Mouse (Mus musculus): ENCODE data around the gene Cdhr5. TPM values are rescaled to one million over a fixed set of nuclear protein-coding genes. Genes with fewer than 3 reads are reported as not detected.
"Not testable (repeated sequence)": the region's sequence is repeated elsewhere in the genome, so short reads cannot be mapped to it uniquely, and the experiment has no call there.

Cdhr5 gene
- polyA plus RNA-seq, 1 experiment from 2014 or later, result not detected

- H3K4me1 ChIP-seq (ENCODE audit: control insufficient read depth, insufficient read depth, low read length), result peaks cover 4% of the 10 kb centered on the region; the same call in 1 of the 2 replicates
- no peak within 1 kb of the TSS for H3K27ac ChIP-seq (ENCODE audit: low read depth, low read length)
- H3K9me3 ChIP-seq (replicated peaks; ENCODE audit: control insufficient read depth, low read length), result no peaks in the 10 kb centered on the region
- peak within 1 kb of the TSS; percentile 50 for H3K9ac ChIP-seq (ENCODE audit: low read length)
- H3K4me3 ChIP-seq (ENCODE audit: low read depth, low read length), result peak within 1 kb of the TSS; percentile 25
- peak within 1 kb of the TSS; percentile 51 for H3K4me2 ChIP-seq (ENCODE audit: low read length)
- H3K36me3 ChIP-seq (ENCODE audit: control insufficient read depth, insufficient read depth, low read length), result peaks cover 36% of the 10 kb centered on the region
- ATAC-seq, result peak; percentile 33; the same call in 1 of the 2 replicates
- WGBS, result 13% methylated on average over 25 of the region's 25 CpGs
- no peaks in the 10 kb centered on the region for H3K27me3 ChIP-seq (replicated peaks; ENCODE audit: control insufficient read depth, insufficient read depth, low read length)
- no peak for DNase-seq (ENCODE audit: low spot score)
Measured at GRCm38 (mm10) chr7:141265739-141266561, 10.6 kb downstream of the Cdhr5 start, which contains the start of gene Irf7. Gene Irf7, minus strand, starts transcription at chr7:141266481.

DNA sequence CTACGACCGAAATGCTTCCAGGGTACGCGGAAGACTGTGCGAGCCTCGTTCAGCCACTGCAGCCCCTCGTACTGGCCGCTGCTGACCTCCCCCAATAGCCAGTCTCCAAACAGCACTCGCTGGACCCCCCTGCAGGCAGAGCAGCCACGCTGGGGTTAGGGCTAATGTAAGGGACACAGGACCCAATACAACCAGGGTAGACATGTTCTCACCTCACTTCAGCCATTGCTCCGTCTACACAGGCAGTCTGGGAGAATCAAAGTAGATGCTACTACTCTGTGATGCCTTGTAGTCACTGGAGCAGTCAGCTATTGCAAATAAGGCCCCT is 11.2 kb downstream of the Cdhr5 start:
- H3K4me3 ChIP-seq (ENCODE audit: low read depth, low read length), result no peak overlapping the region

GRCm38 (mm10) chr7:141264761-141265410 is 11.7 kb downstream of the Cdhr5 start:
- peaks cover 47% of the 10 kb centered on the region for H3K36me3 ChIP-seq (ENCODE audit: control insufficient read depth, insufficient read depth, low read length)
- peaks cover 4% of the 10 kb centered on the region; the same call in 1 of the 2 replicates for H3K4me1 ChIP-seq (ENCODE audit: control insufficient read depth, insufficient read depth, low read length)
- peak; percentile 33 for DNase-seq (ENCODE audit: low spot score)
- no peak overlapping the region for H3K4me3 ChIP-seq (ENCODE audit: low read depth, low read length)
- no peaks in the 10 kb centered on the region for H3K27me3 ChIP-seq (replicated peaks; ENCODE audit: control insufficient read depth, insufficient read depth, low read length)
- no peak overlapping the region for H3K9ac ChIP-seq (ENCODE audit: low read length)
- 38% methylated on average over 12 of the region's 12 CpGs for WGBS
- H3K27ac ChIP-seq (ENCODE audit: low read depth, low read length), result no peak overlapping the region
- peak; percentile 40 for ATAC-seq
- H3K4me2 ChIP-seq (ENCODE audit: low read length), result no peak overlapping the region
- no peaks in the 10 kb centered on the region for H3K9me3 ChIP-seq (replicated peaks; ENCODE audit: control insufficient read depth, low read length)

More for the DNA sequence above, 11.2 kb downstream of the Cdhr5 start:
- H3K27me3 ChIP-seq (replicated peaks; ENCODE audit: control insufficient read depth, insufficient read depth, low read length), result no peaks in the 10 kb centered on the region
- H3K4me2 ChIP-seq (ENCODE audit: low read length), result no peak overlapping the region
- no peak overlapping the region for H3K27ac ChIP-seq (ENCODE audit: low read depth, low read length)
- WGBS, result 39% methylated on average over 11 of the region's 11 CpGs
- no peak for DNase-seq (ENCODE audit: low spot score)
- peaks cover 42% of the 10 kb centered on the region for H3K36me3 ChIP-seq (ENCODE audit: control insufficient read depth, insufficient read depth, low read length)
- H3K9ac ChIP-seq (ENCODE audit: low read length), result no peak overlapping the region
- no peaks in the 10 kb centered on the region for H3K9me3 ChIP-seq (replicated peaks; ENCODE audit: control insufficient read depth, low read length)
- ATAC-seq, result no peak
- peaks cover 4% of the 10 kb centered on the region; the same call in 1 of the 2 replicates for H3K4me1 ChIP-seq (ENCODE audit: control insufficient read depth, insufficient read depth, low read length)

DNA sequence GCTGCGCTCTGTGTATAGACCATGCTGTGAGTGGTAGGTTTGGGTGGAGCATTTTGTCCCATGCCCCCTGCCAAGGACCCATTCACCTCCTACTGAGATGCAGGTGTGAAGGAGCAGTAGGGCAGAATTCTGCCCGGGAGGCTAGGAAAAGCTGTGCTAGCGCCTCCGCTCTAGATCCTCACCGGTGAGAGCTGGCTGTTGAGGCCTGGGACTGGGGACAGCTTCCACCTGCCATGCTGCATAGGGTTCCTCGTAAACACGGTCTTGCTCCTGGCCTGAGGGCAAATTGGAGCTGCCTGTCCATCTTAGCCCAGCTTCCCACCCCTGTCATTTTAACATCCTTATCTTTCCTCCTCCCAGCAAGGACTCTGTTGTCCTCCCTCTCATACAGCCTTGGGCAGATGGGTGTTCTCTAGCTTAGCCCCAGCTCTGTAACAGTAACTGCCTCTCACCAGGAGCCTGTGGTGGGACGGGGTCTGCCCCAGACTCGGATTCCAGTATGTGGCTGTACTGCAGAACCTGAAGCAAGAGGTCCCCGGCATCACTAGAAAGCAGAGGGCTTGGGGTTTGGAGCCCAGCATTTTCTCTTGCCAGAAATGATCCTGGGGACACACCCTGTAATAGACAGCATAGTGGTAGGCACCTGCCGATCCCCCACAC is 12.4 kb downstream of the Cdhr5 start:
- WGBS, result 77% methylated on average over 11 of the region's 11 CpGs

GRCm38 (mm10) chr7:141263640-141264039 is 12.9 kb downstream of the Cdhr5 start:
- H3K9ac ChIP-seq (ENCODE audit: low read length), result no peak overlapping the region
- no peaks in the 10 kb centered on the region for H3K9me3 ChIP-seq (replicated peaks; ENCODE audit: control insufficient read depth, low read length)
- 92% methylated on average over 13 of the region's 13 CpGs for WGBS
- peaks cover 59% of the 10 kb centered on the region for H3K36me3 ChIP-seq (ENCODE audit: control insufficient read depth, insufficient read depth, low read length)
- no peak overlapping the region for H3K4me3 ChIP-seq (ENCODE audit: low read depth, low read length)
- ATAC-seq, result no peak
- peaks cover 4% of the 10 kb centered on the region; the same call in 1 of the 2 replicates for H3K4me1 ChIP-seq (ENCODE audit: control insufficient read depth, insufficient read depth, low read length)
- no peaks in the 10 kb centered on the region for H3K27me3 ChIP-seq (replicated peaks; ENCODE audit: control insufficient read depth, insufficient read depth, low read length)
- no peak for DNase-seq (ENCODE audit: low spot score)
- no peak overlapping the region for H3K4me2 ChIP-seq (ENCODE audit: low read length)
- no peak overlapping the region for H3K27ac ChIP-seq (ENCODE audit: low read depth, low read length)

More for the DNA sequence above, 12.4 kb downstream of the Cdhr5 start:
- Histone ChIP-seq H3K27me3 (replicated peaks; ENCODE audit: control insufficient read depth, insufficient read depth, low read length) (no peaks in the 10 kb centered on the region), H3K36me3 (ENCODE audit: control insufficient read depth, insufficient read depth, low read length) (peaks cover 54% of the 10 kb centered on the region), H3K9me3 (replicated peaks; ENCODE audit: control insufficient read depth, low read length) (no peaks in the 10 kb centered on the region), H3K27ac (ENCODE audit: low read depth, low read length) (no peak overlapping the region), H3K4me1 (ENCODE audit: control insufficient read depth, insufficient read depth, low read length) (peaks cover 4% of the 10 kb centered on the region; the same call in 1 of the 2 replicates), H3K4me2 (ENCODE audit: low read length) (no peak overlapping the region), H3K4me3 (ENCODE audit: low read depth, low read length) (no peak overlapping the region), H3K9ac (ENCODE audit: low read length) (no peak overlapping the region)
- DNase-seq (ENCODE audit: low spot score), result no peak
- no peak for ATAC-seq

DNA sequence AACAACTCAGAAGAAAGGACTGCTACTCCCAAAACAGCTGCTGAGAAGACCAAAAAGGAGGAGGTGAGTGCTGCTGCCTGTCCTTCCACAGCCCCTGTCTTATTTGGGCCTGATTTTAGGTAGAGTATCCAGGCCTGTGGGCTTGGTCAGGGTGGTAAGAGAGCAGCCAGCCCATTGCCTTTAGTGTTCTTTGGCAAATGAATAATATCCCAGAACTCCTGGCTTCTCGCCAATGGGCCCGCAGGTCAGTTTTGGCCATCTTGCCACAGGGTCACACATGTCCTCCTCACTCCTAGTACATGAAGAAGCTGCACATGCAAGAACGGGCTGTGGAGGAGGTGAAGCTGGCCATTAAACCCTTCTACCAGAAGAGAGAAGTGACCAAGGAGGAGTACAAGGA is 15.1 kb downstream of the Cdhr5 start:
- no peak overlapping the region for H3K4me2 ChIP-seq (ENCODE audit: low read length)
- no peak for DNase-seq (ENCODE audit: low spot score)
- H3K36me3 ChIP-seq (ENCODE audit: control insufficient read depth, insufficient read depth, low read length), result peaks cover 81% of the 10 kb centered on the region
- 95% methylated on average over 3 of the region's 3 CpGs for WGBS
- H3K27me3 ChIP-seq (replicated peaks; ENCODE audit: control insufficient read depth, insufficient read depth, low read length), result no peaks in the 10 kb centered on the region
- no peak overlapping the region for H3K9ac ChIP-seq (ENCODE audit: low read length)
- H3K4me1 ChIP-seq (ENCODE audit: control insufficient read depth, insufficient read depth, low read length), result peaks cover 4% of the 10 kb centered on the region; the same call in 1 of the 2 replicates
- no peak overlapping the region for H3K27ac ChIP-seq (ENCODE audit: low read depth, low read length)
- H3K4me3 ChIP-seq (ENCODE audit: low read depth, low read length), result no peak overlapping the region
- ATAC-seq, result no peak
- H3K9me3 ChIP-seq (replicated peaks; ENCODE audit: control insufficient read depth, low read length), result no peaks in the 10 kb centered on the region

GRCm38 (mm10) chr7:141256159-141256558 is 20.4 kb downstream of the Cdhr5 start:
- DNase-seq (ENCODE audit: low spot score), result no peak
- Histone ChIP-seq H3K27ac (ENCODE audit: low read depth, low read length) (no peak overlapping the region), H3K9me3 (replicated peaks; ENCODE audit: control insufficient read depth, low read length) (no peaks in the 10 kb centered on the region), H3K4me1 (ENCODE audit: control insufficient read depth, insufficient read depth, low read length) (no peaks in the 10 kb centered on the region), H3K4me2 (ENCODE audit: low read length) (no peak overlapping the region), H3K36me3 (ENCODE audit: control insufficient read depth, insufficient read depth, low read length) (peaks cover 93% of the 10 kb centered on the region), H3K27me3 (replicated peaks; ENCODE audit: control insufficient read depth, insufficient read depth, low read length) (no peaks in the 10 kb centered on the region), H3K4me3 (ENCODE audit: low read depth, low read length) (no peak overlapping the region), H3K9ac (ENCODE audit: low read length) (no peak overlapping the region)
- no peak for ATAC-seq
- WGBS, result 95% methylated on average over 10 of the region's 10 CpGs

DNA sequence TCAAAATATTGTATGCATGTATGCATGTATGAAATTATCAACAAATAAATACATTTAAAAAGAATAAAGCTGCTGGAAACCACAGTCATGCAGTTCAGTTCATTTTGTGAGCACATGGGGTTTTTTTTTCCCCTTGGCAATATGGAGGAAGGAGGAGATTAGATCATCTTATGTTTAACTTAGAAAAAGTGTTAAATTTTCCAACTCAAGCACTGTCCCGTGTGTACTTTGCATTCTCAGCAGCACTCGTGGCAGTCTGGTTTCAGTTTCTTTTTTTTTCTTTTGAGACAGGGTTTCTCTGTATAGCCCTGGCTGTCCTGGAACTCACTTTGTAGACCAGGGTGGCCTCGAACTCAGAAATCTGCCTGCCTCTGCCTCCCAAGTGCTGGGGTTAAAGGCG is 26.1 kb downstream of the Cdhr5 start:
- not testable (repeated sequence) for H3K4me2 ChIP-seq (ENCODE audit: low read length); DNase-seq (ENCODE audit: low spot score); H3K4me1 ChIP-seq (ENCODE audit: control insufficient read depth, insufficient read depth, low read length); ATAC-seq; H3K4me3 ChIP-seq (ENCODE audit: low read depth, low read length); H3K9ac ChIP-seq (ENCODE audit: low read length); H3K27me3 ChIP-seq (replicated peaks; ENCODE audit: control insufficient read depth, insufficient read depth, low read length); H3K9me3 ChIP-seq (replicated peaks; ENCODE audit: control insufficient read depth, low read length); H3K27ac ChIP-seq (ENCODE audit: low read depth, low read length)
- WGBS, result 89% methylated on average over 4 of the region's 4 CpGs
- H3K36me3 ChIP-seq (ENCODE audit: control insufficient read depth, insufficient read depth, low read length), result peaks cover 96% of the 10 kb centered on the region
